Mouse (Mus musculus): ENCODE measurements at regions not wholly inside any gene's neighbourhood (a gene's known extent, or its start where the extent isn't known, plus 50 kb on each side); places are given as distances from the start of the nearest gene placed in this dataset.

DNA sequence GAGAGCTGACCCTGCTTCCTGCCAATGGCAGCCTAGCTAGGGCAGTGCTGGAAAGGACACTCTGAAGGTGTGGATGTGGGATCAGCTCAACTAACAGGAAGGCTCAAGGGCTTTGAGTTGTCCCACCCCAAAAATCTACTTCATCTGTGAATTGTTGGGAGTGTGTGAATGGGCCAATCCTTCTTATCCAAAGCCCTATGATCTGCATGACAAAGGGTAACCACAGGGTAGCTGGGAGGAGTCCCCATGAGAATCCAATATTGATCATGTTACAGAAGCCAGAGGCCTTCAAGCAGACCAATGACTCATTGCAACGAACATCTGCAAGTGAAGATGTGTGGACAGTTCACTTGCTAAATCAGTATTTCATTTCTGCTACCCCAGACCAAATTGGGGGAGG is 51.1 kb upstream of the Adra1b start:
- peak; percentile 90 for DNase-seq (ENCODE audit: low read depth, low spot score)

- DNase-seq (ENCODE audit: low read depth, low spot score), result peak; percentile 10
These were observed 57.4 kb upstream of the Adra1b start for GRCm38 (mm10) chr11:43958241-43958975.

DNA sequence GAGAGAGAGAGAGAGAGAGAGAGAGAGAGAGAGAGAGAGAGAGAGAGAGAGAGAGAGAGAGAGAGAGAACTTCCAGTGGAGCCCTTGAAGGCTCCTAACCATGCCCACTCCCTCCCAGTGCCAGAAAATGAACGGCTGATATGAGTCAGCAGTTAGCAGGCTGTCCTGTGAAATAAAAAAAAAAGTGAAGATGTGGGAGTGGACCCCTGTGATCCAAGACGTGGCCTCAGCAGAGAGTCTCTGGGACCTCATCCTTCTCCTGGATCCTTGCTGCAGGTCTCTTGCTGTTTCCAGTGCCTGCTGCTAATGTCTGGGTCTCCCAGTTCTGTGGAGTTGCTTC is 57.9 kb upstream of the Adra1b start:
- DNase-seq (ENCODE audit: low read depth, low spot score), result no peak

DNA sequence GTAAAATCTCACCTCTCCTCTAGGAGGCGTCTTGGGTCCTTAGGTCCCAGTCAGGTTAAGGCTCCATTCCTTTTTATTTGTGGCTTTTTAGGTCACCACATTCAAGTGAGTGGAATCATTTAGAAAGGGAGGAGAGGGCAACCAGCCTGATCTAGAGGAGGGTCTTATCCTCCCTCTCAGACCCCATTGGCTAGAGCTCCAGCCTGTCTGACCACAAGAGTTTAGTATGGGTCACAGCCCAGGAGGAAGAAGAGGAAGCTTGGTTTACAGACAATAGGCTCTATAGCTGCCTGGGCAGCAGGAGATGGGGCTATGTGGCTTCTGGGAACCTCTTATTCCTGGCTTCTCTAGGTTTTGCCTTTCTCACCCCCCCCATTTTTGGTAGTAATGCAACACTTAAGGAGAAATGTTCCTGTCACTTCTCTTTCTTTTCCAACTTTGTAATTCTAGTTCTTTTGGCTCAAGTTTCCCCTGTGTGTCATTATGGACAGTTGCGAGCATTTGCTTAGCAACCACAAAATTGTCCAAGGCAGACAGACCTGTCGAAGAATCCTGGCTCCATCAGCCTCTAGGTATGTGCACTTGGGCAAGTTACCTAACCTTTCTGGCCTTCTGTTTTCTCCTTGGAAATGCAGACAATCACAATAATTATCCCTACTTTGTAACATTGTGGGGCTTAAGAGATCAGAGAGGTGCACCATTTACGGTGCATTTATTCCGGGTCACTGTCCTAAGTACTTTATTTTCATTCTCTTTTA is 59.5 kb upstream of the Adra1b start:
- DNase-seq (ENCODE audit: low read depth, low spot score), result peak; percentile 26

DNA sequence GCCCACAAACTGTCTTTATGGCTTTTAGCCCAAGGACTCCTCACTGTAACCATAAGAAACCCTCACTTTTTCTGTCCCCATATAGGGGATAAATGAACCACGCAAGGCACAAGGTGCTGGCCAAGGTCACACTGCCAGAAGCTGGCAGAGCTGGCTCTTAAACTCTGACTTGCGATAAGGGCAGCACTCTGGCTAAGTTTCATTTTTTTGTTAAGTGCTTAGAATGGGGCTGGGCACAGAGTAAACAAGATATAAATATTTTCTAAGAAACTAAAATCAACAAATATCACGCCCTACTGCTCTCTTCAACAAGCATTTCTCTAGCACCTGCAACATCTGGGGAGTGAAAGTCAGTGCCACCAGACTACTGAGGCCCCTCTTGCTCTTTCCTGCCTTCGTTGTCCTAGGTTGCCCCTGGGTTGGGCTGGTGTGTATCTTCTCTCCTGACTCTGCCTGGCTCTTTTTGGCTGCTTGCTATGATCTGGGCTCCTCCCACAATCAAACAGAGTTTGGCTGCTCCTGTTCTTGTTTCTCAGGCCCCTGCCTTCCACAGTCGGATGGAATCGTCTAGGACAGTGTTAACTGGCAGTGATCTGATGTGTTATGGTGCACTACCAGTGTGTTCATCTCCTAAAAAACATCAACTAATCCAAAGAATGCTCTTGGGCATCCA is 60.5 kb upstream of the Adra1b start:
- no peak for DNase-seq (ENCODE audit: low read depth, low spot score)

GRCm38 (mm10) chr11:43967764-43968163 is 66.8 kb upstream of the Adra1b start:
- no peak for DNase-seq (ENCODE audit: low read depth, low spot score)

DNA sequence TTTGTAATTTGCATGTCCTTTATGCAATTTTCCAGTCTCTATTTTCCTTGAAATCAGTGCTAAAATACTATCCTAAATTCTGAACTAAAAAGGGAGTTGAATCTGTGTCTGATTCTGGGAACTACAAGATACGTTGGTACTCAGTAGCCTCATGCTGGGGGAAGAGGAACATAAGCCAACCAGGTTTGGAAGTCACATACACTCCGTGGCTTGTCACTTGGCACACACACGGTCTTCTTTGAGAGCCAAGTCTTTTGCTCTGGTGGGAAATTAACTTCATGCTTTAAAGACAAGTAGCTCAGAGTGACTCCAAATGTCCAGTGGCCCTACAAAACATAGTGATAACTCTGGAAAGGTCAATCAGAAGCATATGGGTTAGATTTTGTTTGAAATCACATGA is 70.9 kb upstream of the Adra1b start:
- no peak for DNase-seq (ENCODE audit: low read depth, low spot score)

- DNase-seq (ENCODE audit: low read depth, low spot score), result no peak
These were observed 75.0 kb upstream of the Adra1b start for GRCm38 (mm10) chr11:43976024-43976423.

- no peak for DNase-seq (ENCODE audit: low read depth, low spot score)
These were observed 78.4 kb upstream of the Adra1b start for GRCm38 (mm10) chr11:43979406-43979805.

- DNase-seq (ENCODE audit: low read depth, low spot score), result no peak
These were observed 79.4 kb upstream of the Adra1b start for GRCm38 (mm10) chr11:43980444-43980843.

DNA sequence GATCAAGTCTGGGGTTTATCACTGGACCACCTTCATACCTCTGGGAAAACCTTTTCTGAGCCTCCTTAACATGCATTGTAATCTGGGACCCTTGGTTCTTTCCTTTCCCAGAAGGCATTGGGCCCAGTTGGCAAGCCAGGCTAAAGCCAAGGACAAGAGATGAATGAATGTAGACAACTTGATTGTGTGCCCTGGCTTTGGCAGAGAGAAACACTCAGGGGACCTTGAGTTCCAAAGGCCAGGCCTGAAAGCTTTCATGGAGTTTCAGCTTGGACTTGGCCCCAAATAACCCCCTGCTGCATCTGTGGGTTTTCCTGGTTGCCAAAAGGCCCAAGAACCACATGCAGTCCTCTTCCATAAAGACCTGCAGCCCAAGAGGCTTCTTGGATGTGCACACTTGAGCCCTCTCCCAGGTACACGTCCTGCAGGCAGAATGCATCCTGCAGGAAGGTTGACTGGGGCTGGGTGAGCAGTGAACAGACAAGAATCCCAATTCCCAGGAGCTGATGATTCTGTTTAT is 89.0 kb upstream of the Adra1b start:
- no peak for DNase-seq (ENCODE audit: low read depth, low spot score)

DNA sequence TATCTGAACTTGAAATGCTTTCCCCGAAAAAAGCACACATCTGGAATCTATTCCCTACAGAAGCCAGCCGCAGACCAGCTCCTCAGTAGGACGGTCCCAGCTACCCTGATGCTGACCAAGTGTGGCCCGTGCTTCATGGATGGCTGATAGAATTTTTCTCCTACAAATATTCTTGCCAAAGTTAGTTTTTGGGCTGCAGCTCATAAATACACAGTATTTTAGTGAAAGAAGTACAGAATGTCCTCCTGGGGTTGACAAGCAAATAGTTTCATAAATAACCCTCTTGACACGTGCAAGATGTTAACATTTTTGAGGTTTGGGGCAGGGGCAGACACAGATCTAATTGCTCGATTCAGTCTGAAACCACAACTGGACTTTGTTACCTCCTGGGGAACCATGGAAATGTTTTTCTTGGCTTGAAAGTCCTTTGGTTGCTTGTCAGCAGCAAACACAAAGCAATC is 91.0 kb upstream of the Adra1b start:
- DNase-seq (ENCODE audit: low read depth, low spot score), result no peak

GRCm38 (mm10) chr11:43998046-43998725 is 97.2 kb upstream of the Adra1b start:
- no peak for DNase-seq (ENCODE audit: low read depth, low spot score)

- DNase-seq (ENCODE audit: low read depth, low spot score), result no peak
These were observed 99.0 kb upstream of the Adra1b start for GRCm38 (mm10) chr11:44000056-44000455.

DNA sequence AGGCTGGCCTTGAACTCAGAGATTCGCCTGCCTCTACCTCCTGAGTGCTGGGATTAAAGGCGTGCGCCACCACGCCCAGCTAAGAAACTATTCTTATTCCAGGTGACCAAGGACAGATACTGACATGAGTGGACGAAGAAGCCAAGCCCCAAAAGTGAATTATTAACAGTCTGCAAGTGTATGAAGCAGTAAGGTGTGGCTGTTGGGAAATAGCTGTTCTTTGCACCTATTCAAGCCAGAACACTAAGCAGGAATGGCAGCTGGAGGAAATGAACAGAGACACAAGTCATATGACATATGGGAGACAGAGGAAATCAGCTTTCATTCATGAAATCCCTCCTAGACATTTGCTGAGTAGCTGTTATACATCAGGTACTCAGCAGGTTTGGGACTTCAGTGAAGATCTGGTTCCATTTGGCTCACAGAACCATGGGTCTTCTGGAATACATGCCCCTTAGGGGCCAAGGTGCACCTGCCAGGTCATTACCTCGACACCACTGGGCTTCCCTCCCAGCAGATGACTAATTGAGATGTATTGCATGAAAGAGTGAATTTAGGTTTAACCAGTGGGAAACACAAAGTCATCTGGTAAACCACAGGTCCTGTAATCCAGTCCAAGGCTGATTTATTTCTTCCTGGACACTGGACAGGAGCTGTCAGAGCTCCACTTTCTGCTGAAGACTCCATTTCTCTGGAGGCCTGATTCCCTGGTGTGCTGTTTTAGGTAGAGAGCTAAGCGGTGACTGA is 101.0 kb upstream of the Adra1b start:
- DNase-seq (ENCODE audit: low read depth, low spot score), result no peak

DNA sequence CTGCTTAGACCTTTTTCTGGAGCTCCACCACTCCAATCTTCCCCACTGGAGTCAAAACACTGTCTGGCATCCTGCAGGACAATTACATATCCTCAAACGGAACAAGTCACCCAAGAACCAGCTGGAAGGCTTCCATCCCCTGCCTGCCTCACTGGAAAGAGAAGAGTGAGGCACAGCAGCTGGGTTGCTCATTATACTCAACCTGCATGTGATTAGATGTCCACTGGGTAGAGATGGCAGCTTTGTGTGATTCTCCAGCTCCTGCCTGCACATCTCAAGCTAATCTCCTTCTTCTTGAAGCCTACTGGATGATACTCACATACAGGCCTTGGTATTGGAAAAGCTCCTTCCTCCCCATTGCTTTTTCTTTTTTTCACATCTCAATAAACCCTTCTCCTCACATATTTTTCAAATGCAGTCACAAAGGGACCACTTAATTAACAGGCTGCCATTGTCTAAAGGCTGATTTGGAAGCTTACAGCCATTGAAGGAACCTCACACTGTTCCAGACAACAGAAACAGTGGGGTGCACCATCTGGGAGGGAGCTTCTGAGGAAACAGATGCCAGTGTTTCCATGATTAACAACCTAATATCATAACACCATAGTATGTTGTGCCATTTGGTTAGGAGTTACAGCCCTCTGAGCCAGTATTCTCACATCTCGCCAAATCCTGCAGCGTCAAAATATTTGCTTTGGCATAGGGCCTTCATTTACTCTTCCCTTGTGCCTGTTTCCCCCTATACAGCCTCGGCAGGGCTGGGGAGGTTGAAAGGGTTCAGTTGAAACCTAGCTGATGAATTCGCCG is 101.9 kb upstream of the Adra1b start:
- DNase-seq (ENCODE audit: low read depth, low spot score), result no peak

GRCm38 (mm10) chr11:44007526-44008040 is 106.6 kb upstream of the Adra1b start:
- no peak for DNase-seq (ENCODE audit: low read depth, low spot score)

GRCm38 (mm10) chr11:44012314-44012713 is 111.3 kb upstream of the Adra1b start:
- no peak for DNase-seq (ENCODE audit: low read depth, low spot score)

DNA sequence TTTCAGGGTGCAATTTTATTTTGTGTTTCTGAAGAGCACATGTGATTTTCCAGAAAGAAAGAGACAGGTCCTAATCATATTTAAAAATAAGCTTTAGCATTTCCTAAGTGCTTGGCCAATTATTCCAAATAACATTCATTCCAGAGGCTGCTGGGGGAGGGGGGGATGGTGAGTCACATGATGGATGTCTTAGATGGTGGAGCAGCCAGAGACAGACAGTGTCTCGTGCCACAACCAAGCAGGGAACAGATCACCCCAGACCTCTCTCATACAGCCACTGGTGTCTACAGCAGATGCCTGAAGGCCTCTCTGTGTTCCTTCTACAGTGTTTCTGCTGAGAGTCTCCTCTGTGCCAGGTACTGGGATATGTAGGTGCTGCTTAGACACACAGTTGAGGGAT is 112.8 kb upstream of the Adra1b start:
- no peak for DNase-seq (ENCODE audit: low read depth, low spot score)

DNA sequence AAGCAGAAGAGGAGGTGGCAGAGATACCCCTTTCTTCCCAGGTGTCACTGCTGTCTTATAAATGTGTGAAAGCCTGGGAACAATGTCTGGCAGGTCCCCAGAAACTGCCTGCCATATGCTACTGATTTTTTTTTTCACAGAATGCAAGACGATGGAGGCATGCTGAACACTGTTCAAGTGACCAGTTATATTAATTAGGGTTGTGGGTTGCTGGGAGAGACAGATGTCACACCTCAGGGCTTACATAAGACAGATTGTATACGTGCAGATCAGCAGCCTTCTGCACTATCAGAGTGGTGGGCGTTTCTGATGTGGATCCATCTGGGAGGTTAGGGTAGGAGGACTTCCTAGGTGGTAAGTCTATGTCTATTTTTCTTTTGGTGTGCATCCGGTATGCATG is 120.6 kb upstream of the Adra1b start:
- no peak for DNase-seq (ENCODE audit: low read depth, low spot score)

All from ZHBTc4 (cell line).